Mouse (Mus musculus) megakaryocyte, adult 5-6 weeks (primary cell): ENCODE results near the gene Rnft2. TPM values are rescaled to one million over a fixed set of nuclear protein-coding genes. Genes with fewer than 3 reads are reported as not detected.

Experiments
- ATAC-seq: 2 replicates; pipeline ENCODE4 v1.8.0; 2016; ENCODE audit warnings: mild to moderate bottlenecking, inconsistent platforms; ENCODE audit not compliant: poor library complexity, severe bottlenecking
- total RNA-seq, 2 experiments: library from RNA; stranded (forward) in 1 of 2; stranded (reverse) in 1 of 2; fragments of 153-499, 151-499 nt in 1 of 2; fragments of 221-1000, 200-1000 nt in 1 of 2; gene quantifications; 2 replicates each; pipeline versions ENCODE4 v1.2.3 to v1.2.4; 2015 to 2017

Gene Rnft2
- total RNA-seq, 2 experiments from 2014 or later = 0.11 to 1.5 TPM

GRCm38 (mm10) chr5:118144327-118144726 is 100.6 kb downstream of the Rnft2 start:
- no peak for ATAC-seq

- ATAC-seq = no peak
These were observed 101.5 kb downstream of the Rnft2 start for GRCm38 (mm10) chr5:118143211-118144026.

GRCm38 (mm10) chr5:118142471-118142870 is 102.4 kb downstream of the Rnft2 start:
- no peak for ATAC-seq

Other genes with a start within 250 kb of the Rnft2 start
- gene Tesc, start 217.4 kb downstream of the Rnft2 start, total RNA-seq (2015) = 1.8 and 4.2 TPM in 2 replicates
- gene Tesc, start 217.4 kb downstream of the Rnft2 start, total RNA-seq (2017) = 2.2 and 2.4 TPM in 2 replicates
- gene Fbxw8, start 89.7 kb downstream of the Rnft2 start, total RNA-seq (2015) = 7.0 and 7.1 TPM in 2 replicates
- 11.3 and 11.7 TPM in 2 replicates for gene Fbxw8, start 89.7 kb downstream of the Rnft2 start, total RNA-seq (2017)
- not detected in 2 replicates for gene Hrk, start 80.5 kb downstream of the Rnft2 start, total RNA-seq (2015)
- not detected in 2 replicates for gene Hrk, start 80.5 kb downstream of the Rnft2 start, total RNA-seq (2017)
- gene 2410131K14Rik, start 111 bp upstream of the Rnft2 start, total RNA-seq (2015) = 1.8 and 1.9 TPM in 2 replicates
- 4.3 TPM in 2 replicates for gene 2410131K14Rik, start 111 bp upstream of the Rnft2 start, total RNA-seq (2017)